Mouse (Mus musculus): Measurements from ENCODE around the gene Chil3. TPM values are rescaled to one million over a fixed set of nuclear protein-coding genes. Genes with fewer than 3 reads are reported as not detected.

The Chil3 gene
- total and polyA plus RNA-seq, 3 experiments, result not detected

- no peak overlapping the region for H3K9ac ChIP-seq (ENCODE audit: insufficient read depth, low read depth)
- no peaks in the 10 kb centered on the region for H3K36me3 ChIP-seq (replicated peaks in 1 of 2; ENCODE audit: control insufficient read depth in 1 of 2, insufficient read depth in 1 of 2, low read length in 1 of 2)
- H3K27me3 ChIP-seq (replicated peaks), result peaks cover 2% of the 10 kb centered on the region
- no peaks in the 10 kb centered on the region for H3K79me2 ChIP-seq (replicated peaks; ENCODE audit: control insufficient read depth, extremely low read depth, insufficient read depth, poor library complexity, severe bottlenecking)
- TF ChIP-seq USF1 (IDR thresholded peaks at IDR 0.05; ENCODE audit: low read depth, low read length) (no peak), RAD21 (IDR thresholded peaks at IDR 0.05; ENCODE audit: low read depth, low read length) (no peak), CHD1 (IDR thresholded peaks at IDR 0.05; ENCODE audit: low read depth, low read length) (no peak)
- no peak overlapping the region for H3K27ac ChIP-seq (ENCODE audit: insufficient read depth, low read depth)
- dilution Hi-C loops (cut with MboI; ENCODE audit: extremely low pct_ligation_motif_present, extremely low pct_unique_long_range_greater_than_20kb, low sequenced_read_pairs), result no loop called here
- H3K4me2 ChIP-seq (ENCODE audit: insufficient read depth, low read depth, poor library complexity, severe bottlenecking), result no peak overlapping the region
- no peaks in the 10 kb centered on the region for H3K9me3 ChIP-seq (replicated peaks; ENCODE audit: low read length)
- no peak overlapping the region for H3K4me3 ChIP-seq (replicated peaks in 1 of 3; ENCODE audit: low read depth in 2 of 3, low read length in 2 of 3, poor library complexity in 1 of 3)
- H3K4me1 ChIP-seq (ENCODE audit: control insufficient read depth in 1 of 2, insufficient read depth in 2 of 2), result no peaks in the 10 kb centered on the region
- DNase-seq (ENCODE audit: extremely low read depth), result no peak
- in situ Hi-C loops (cut with MboI; ENCODE audit: low pct_ligation_motif_present, low pct_unique_long_range_greater_than_20kb, low sequenced_read_pairs), result no loop called here
Observed at GRCm38 (mm10) chr3:106170522-106171053, 3.2 kb upstream of the Chil3 start.

GRCm38 (mm10) chr3:106154413-106154812 lies 13.0 kb downstream of the Chil3 start:
- in situ Hi-C loops (cut with MboI; ENCODE audit: low pct_ligation_motif_present, low pct_unique_long_range_greater_than_20kb, low sequenced_read_pairs), result no loop called here
- H3K36me3 ChIP-seq (replicated peaks in 1 of 2; ENCODE audit: control insufficient read depth in 1 of 2, insufficient read depth in 1 of 2, low read length in 1 of 2), result no peaks in the 10 kb centered on the region
- no peaks in the 10 kb centered on the region for H3K4me1 ChIP-seq (ENCODE audit: control insufficient read depth in 1 of 2, insufficient read depth in 2 of 2)
- no peak overlapping the region for H3K27ac ChIP-seq (ENCODE audit: insufficient read depth, low read depth)
- DNase-seq (ENCODE audit: extremely low read depth), result no peak
- H3K79me2 ChIP-seq (replicated peaks; ENCODE audit: control insufficient read depth, extremely low read depth, insufficient read depth, poor library complexity, severe bottlenecking), result no peaks in the 10 kb centered on the region
- no peak overlapping the region for H3K4me3 ChIP-seq (replicated peaks in 1 of 3; ENCODE audit: low read depth in 2 of 3, low read length in 2 of 3, poor library complexity in 1 of 3)
- H3K4me2 ChIP-seq (ENCODE audit: insufficient read depth, low read depth, poor library complexity, severe bottlenecking), result no peak overlapping the region
- H3K9ac ChIP-seq (ENCODE audit: insufficient read depth, low read depth), result no peak overlapping the region
- dilution Hi-C loops (cut with MboI; ENCODE audit: extremely low pct_ligation_motif_present, extremely low pct_unique_long_range_greater_than_20kb, low sequenced_read_pairs), result no loop called here
- TF ChIP-seq JUN (IDR thresholded peaks at IDR 0.05; ENCODE audit: insufficient read depth, low read depth, low read length), result no peak
- no peak for TF ChIP-seq MAX (IDR thresholded peaks at IDR 0.05; ENCODE audit: low read length)
- no peak for TF ChIP-seq POLR2A (IDR thresholded peaks at IDR 0.05; ENCODE audit: low read depth, low read length)
- no peak for TF ChIP-seq ETS1 (conservative IDR thresholded peaks at IDR 0.05; ENCODE audit: low read depth, low read length)
- no peak for TF ChIP-seq RAD21 (IDR thresholded peaks at IDR 0.05; ENCODE audit: low read depth, low read length)
- TF ChIP-seq MEF2A (IDR thresholded peaks at IDR 0.05; ENCODE audit: borderline replicate concordance, low read depth, low read length), result no peak
- no peak for TF ChIP-seq HCFC1 (IDR thresholded peaks at IDR 0.05; ENCODE audit: low read depth, low read length)
- no peak for TF ChIP-seq RCOR1 (conservative IDR thresholded peaks at IDR 0.05; ENCODE audit: low read depth, low read length)
- no peak for TF ChIP-seq ZKSCAN1 (IDR thresholded peaks at IDR 0.05; ENCODE audit: borderline replicate concordance, low read depth, low read length)
- no peak for TF ChIP-seq TCF12 (IDR thresholded peaks at IDR 0.05; ENCODE audit: low read depth, low read length)
- no peak for TF ChIP-seq GABPA (IDR thresholded peaks at IDR 0.05; ENCODE audit: insufficient replicate concordance, low read depth, low read length)
- no peak for TF ChIP-seq IRF4 (IDR thresholded peaks at IDR 0.05; ENCODE audit: low read depth, low read length)
- TF ChIP-seq KAT2A (IDR thresholded peaks at IDR 0.05; ENCODE audit: insufficient replicate concordance, low read length), result no peak
- H3K27me3 ChIP-seq (replicated peaks), result no peaks in the 10 kb centered on the region
- H3K9me3 ChIP-seq (replicated peaks; ENCODE audit: low read length), result no peaks in the 10 kb centered on the region
